Mouse (Mus musculus) embryonic facial prominence, embryonic 14.5 days (tissue): ENCODE results near the gene Herc1. TPM values are rescaled to one million over a fixed set of nuclear protein-coding genes. Genes with fewer than 3 reads are reported as not detected.

Experiments
- polyA plus RNA-seq: library from polyadenylated mRNA; unstranded; fragments of >200 nt; fragmentation: Nextera tagmentation; extraction: Ambion mirVana; gene quantifications from 2 replicates; pipeline ENCODE4 v1.2.1, GENCODE M21; 2014

Gene Herc1
- polyA plus RNA-seq, 1 experiment from 2014 or later = 20.0 TPM

Other genes starting within 250 kb of the Herc1 start
- gene Snx1, start 223.9 kb upstream of the Herc1 start, polyA plus RNA-seq = 139 and 143 TPM in 2 replicates
- 112 and 119 TPM in 2 replicates for gene Ciao2a, start 223.8 kb upstream of the Herc1 start, polyA plus RNA-seq
- gene Dapk2, start 192.2 kb upstream of the Herc1 start, polyA plus RNA-seq = 10.6 and 14.3 TPM in 2 replicates
- 11.6 and 14.7 TPM in 2 replicates for gene Fbxl22, start 164.1 kb downstream of the Herc1 start, polyA plus RNA-seq
- 49.6 and 61.0 TPM in 2 replicates for gene Usp3, start 242.7 kb downstream of the Herc1 start, polyA plus RNA-seq